Mouse (Mus musculus) cortical plate, adult 2 months (tissue): Measurements from ENCODE around the gene Rin2. TPM values are rescaled to one million over a fixed set of nuclear protein-coding genes. Genes with fewer than 3 reads are reported as not detected.
"Not testable (repeated sequence)": the region's sequence is repeated elsewhere in the genome, so short reads cannot be mapped to it uniquely, and the experiment has no call there.

Experiments
- H3K27ac ChIP-seq: fragments of 200-500 bp; 2 replicates; pipeline ENCODE4 v1.5.1; 2012; ENCODE audit warnings: low read length, control low read depth, inconsistent platforms; ENCODE audit not compliant: insufficient read depth
- H3K4me1 ChIP-seq: fragments of 200-500 bp; 2 replicates; pipeline ENCODE4 v1.6.1; 2011; ENCODE audit warnings: low read length; ENCODE audit not compliant: control insufficient read depth, insufficient read depth
- H3K4me3 ChIP-seq: fragments of 200-500 bp; 2 replicates; pipeline ENCODE4 v1.5.1; 2011; ENCODE audit warnings: mild to moderate bottlenecking, low read length, control low read depth; ENCODE audit not compliant: insufficient read depth
- CTCF ChIP-seq: fragments of 200-500 bp; IDR thresholded peaks from 2 replicates; pipeline ENCODE4 v1.5.1; 2011; ENCODE audit warnings: mild to moderate bottlenecking, control low read depth, low read length; ENCODE audit not compliant: insufficient read depth; ENCODE audit errors: extremely low read depth
- POLR2A ChIP-seq: fragments of 200-500 bp; IDR thresholded peaks from 2 replicates; pipeline ENCODE4 v1.6.1; 2011; ENCODE audit warnings: mild to moderate bottlenecking, low read length, control low read depth; ENCODE audit not compliant: insufficient read depth; ENCODE audit errors: extremely low read depth
- polyA plus RNA-seq: library from polyadenylated mRNA; depleted of rRNA; stranded (reverse); fragments of >200 nt; gene quantifications from 2 replicates; pipeline ENCODE4 v1.2.3, GENCODE M21; 2012; rRNA removed

The Rin2 gene
- polyA plus RNA-seq, 1 experiment, result 16.9 TPM

DNA sequence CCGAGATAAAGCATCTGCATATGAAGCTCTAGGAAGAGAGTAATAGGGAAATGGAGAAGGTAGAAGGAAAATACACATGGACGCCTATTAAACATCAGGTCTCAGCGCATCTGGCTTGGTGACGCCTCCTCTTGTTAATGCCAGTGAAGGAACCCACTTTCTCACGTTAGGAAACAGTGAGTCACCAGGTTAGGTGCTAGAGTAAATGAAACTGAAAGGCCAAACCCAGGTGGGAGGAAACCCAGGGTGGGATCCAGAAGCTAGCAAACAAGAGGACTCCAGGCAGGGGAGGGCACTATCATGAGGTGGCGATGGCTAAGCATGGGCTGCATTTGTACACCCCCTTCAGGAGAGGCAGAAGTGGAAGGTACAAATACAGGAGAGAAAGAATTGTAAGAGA, 230.1 kb downstream of the Rin2 start:
- no peak for TF ChIP-seq POLR2A
- TF ChIP-seq CTCF, result no peak
- no peak overlapping the region for H3K27ac ChIP-seq
- H3K4me1 ChIP-seq, result peaks cover 11% of the 10 kb centered on the region; the same call in 1 of the 2 replicates
- no peak overlapping the region for H3K4me3 ChIP-seq

- peaks cover 11% of the 10 kb centered on the region; the same call in 1 of the 2 replicates for H3K4me1 ChIP-seq
- H3K4me3 ChIP-seq, H3K27ac ChIP-seq: not testable (repeated sequence)
These were observed 230.9 kb downstream of the Rin2 start for GRCm38 (mm10) chr2:145905884-145906283.

GRCm38 (mm10) chr2:145920941-145921650, 246.1 kb downstream of the Rin2 start:
- no peak for TF ChIP-seq CTCF
- TF ChIP-seq POLR2A, result no peak
- Histone ChIP-seq H3K4me3 (no peak overlapping the region), H3K4me1 (no peaks in the 10 kb centered on the region; the same call in 1 of the 2 replicates), H3K27ac (no peak overlapping the region)

DNA sequence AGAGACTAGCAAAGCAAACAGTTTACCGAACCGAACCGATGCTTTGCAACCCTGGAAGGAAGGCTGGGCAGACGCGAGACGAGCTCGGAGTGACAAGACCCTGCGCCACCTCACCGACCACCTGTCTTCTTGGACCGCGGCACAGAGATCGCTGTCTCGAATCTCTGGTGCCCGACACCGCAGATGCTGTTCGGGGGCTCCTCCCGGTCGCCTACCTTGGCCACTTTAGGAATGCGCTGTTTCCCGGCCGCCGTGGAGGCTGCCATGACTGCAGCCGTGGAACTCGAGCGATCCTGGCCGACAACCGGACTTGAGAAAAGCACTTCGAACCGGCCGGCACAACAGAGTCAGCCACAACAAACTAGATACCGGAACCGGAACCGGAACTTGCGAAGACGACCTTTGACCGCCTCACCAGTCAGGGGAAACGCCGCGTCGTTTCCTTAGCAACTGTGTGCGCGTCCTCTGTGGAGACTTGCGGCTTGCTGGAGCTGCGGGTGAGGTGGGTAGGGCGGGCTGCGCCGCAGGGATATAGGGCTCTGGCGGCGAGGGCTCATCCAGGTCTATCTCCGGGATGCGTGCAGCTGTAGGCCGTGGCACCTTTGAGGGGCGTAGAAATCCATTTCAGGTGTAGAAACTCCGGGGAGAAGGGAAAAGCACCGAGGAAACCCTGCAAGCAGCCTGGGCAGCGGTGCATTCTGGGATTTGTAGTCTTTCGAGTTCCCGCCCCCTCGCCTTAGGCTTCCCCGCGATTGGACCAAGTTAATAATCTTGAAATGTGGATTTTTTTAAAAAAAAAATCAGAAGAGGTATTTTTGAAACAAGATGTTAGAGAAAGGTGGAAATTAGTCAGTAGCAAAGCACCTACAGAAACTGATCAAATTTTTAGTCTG, 259.6 kb downstream of the Rin2 start, which contains the start of the genes Cfap61 and Crnkl1:
Gene Cfap61, plus strand, starts transcription at position 446 of the 893 bp plus-strand sequence.
Gene Crnkl1, minus strand, starts transcription at position 676 of the 893 bp plus-strand sequence.
- peaks cover 1% of the 10 kb centered on the region; the same call in 1 of the 2 replicates for H3K4me1 ChIP-seq
- TF ChIP-seq POLR2A (peak; percentile 81; the same call in 1 of the 2 replicates), CTCF (no peak)

DNA sequence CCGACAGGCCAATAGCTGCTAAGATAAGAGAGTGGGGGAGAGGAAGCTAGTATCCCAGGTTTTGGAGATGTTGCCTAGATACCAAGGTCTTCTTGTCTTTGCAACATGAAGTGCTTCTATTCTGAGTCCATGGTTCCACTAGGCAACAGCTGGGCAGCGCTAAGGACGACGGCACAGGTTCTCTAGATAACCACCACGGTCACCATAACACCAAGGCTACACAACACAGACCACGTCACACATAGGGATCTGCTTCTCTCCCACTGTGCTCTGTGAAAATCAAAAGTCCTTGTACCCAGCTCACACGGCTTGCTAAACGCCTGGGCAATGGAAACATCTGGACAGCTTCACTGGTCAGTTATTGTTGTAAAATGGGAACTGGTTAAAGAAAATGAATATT, 262.0 kb downstream of the Rin2 start:
- Histone ChIP-seq H3K27ac (no peak overlapping the region), H3K4me3 (no peak overlapping the region), H3K4me1 (peaks cover 1% of the 10 kb centered on the region; the same call in 1 of the 2 replicates)
- no peak for TF ChIP-seq POLR2A
- TF ChIP-seq CTCF, result no peak

More for the DNA sequence above, 259.6 kb downstream of the Rin2 start, which contains the start of the genes Cfap61 and Crnkl1:
- peak within 1 kb of the TSS; percentile 49 for H3K4me3 ChIP-seq
- H3K27ac ChIP-seq, result no peak within 1 kb of the TSS

Other genes starting within 250 kb of the Rin2 start
- 75.5 and 78.1 TPM in 2 replicates for gene Naa20, start 226.9 kb downstream of the Rin2 start, polyA plus RNA-seq